Mouse (Mus musculus) midbrain, embryonic 16.5 days (tissue): ENCODE data around the gene Pld1. TPM values are rescaled to one million over a fixed set of nuclear protein-coding genes. Genes with fewer than 3 reads are reported as not detected.

Experiments used
- ATAC-seq: fragments of 200-750 bp; cut with Nextera tagmentation; 2 replicates; pipeline ENCODE4 v1.8.0; 2017; ENCODE audit warnings: moderate TSS enrichment
- H3K27ac ChIP-seq: fragments of 300-500 bp; sonication (generic); 2 replicates; pipeline ENCODE4 v1.5.1; 2014; ENCODE audit warnings: mild to moderate bottlenecking, low read length, mixed read lengths
- H3K27me3 ChIP-seq: fragments of 300-500 bp; sonication (generic); 2 replicates; pipeline ENCODE4 v1.6.1; 2014; ENCODE audit warnings: low read depth, low read length, mixed read lengths; ENCODE audit not compliant: control insufficient read depth, insufficient read depth
- H3K36me3 ChIP-seq: fragments of 300-500 bp; sonication (generic); 2 replicates; pipeline ENCODE4 v1.6.1; 2014; ENCODE audit warnings: mild to moderate bottlenecking, low read length, moderate library complexity, mixed read lengths; ENCODE audit not compliant: control insufficient read depth, insufficient read depth
- H3K4me1 ChIP-seq: fragments of 300-500 bp; sonication (generic); 2 replicates; pipeline ENCODE4 v1.6.1; 2014; ENCODE audit warnings: mild to moderate bottlenecking, low read length, mixed read lengths; ENCODE audit not compliant: control insufficient read depth, insufficient read depth
- H3K4me2 ChIP-seq: fragments of 300-500 bp; sonication (generic); 2 replicates; pipeline ENCODE4 v1.6.1; 2014; ENCODE audit warnings: mild to moderate bottlenecking, low read length, mixed read lengths
- H3K4me3 ChIP-seq: fragments of 300-500 bp; sonication (generic); 2 replicates; pipeline ENCODE4 v1.5.1; 2014; ENCODE audit warnings: low read depth, mild to moderate bottlenecking, low read length, moderate library complexity, mixed read lengths
- H3K9ac ChIP-seq: fragments of 300-500 bp; sonication (generic); 2 replicates; pipeline ENCODE4 v1.6.1; 2014; ENCODE audit warnings: low read depth, low read length, mixed read lengths
- H3K9me3 ChIP-seq: fragments of 300-500 bp; sonication (generic); replicated peaks from 2 replicates; pipeline ENCODE4 v1.6.1; 2014; ENCODE audit warnings: mild to moderate bottlenecking, low read length, mixed read lengths; ENCODE audit not compliant: control insufficient read depth, poor library complexity, severe bottlenecking
- WGBS: fragments of 180-500 bp; shearing (Covaris S2); extraction: QIAGEN DNeasy Blood & Tissue Kit; methylation state at CpG from one replicate; pipeline ENCODE4 v1.1.7; 2014; 5-methylcytosine and 5-hydroxymethylcytosine counted together
- polyA plus RNA-seq: library from polyadenylated mRNA; unstranded; fragments of >200 nt; fragmentation: Nextera tagmentation; extraction: Ambion mirVana; gene quantifications from 2 replicates; pipeline ENCODE4 v1.2.1, GENCODE M21; 2015

Gene Pld1
- polyA plus RNA-seq, 1 experiment from 2014 or later, result 4.0 TPM

DNA sequence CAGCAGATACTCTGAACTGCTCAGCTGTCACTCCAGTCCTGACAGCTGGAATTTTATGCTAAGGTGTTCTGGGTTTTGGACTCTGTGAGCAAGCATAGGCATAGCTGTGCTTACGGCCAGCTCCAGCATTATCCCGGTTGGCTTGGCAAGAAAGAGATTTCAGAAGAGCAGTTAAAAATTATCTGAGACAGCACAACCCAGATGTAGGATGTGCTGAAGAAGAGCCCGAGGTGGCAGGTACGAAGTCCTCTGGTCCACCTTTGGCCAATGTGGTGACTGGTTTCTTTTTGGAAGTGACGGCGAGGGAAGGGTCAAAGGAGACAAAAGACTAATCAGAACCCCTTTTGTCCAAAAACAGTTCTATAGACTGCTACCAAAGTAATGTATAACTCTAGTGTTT, 20.7 kb downstream of the Pld1 start:
- H3K4me3 ChIP-seq, result no peak overlapping the region
- no peak overlapping the region for H3K4me2 ChIP-seq
- no peaks in the 10 kb centered on the region for H3K27me3 ChIP-seq
- no peak overlapping the region for H3K27ac ChIP-seq
- no peak overlapping the region for H3K9ac ChIP-seq
- no peak for ATAC-seq
- H3K4me1 ChIP-seq, result no peaks in the 10 kb centered on the region
- no peaks in the 10 kb centered on the region for H3K9me3 ChIP-seq
- 91% methylated on average over 6 of the region's 6 CpGs for WGBS
- no peaks in the 10 kb centered on the region for H3K36me3 ChIP-seq

DNA sequence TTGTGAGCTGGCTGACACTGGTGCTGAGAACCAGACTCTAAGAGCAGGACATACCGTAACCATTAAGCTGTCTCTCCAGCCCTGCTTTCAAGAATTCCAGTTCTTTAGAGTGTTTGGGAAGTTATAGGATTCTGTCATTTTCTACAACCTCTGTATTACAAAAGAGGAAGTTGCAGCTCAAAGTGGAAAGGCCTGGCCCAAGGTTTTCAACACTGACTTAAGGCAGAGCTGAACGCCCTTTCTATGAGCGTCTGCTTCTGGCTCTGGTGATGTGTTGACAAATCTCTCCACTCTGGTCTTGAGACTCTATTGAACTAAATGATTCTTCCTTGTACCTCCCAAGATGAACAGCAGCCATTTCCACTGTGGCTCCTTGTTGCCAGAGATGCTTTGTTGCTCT, 22.7 kb downstream of the Pld1 start:
- H3K4me1 ChIP-seq, result no peaks in the 10 kb centered on the region
- H3K9ac ChIP-seq, result no peak overlapping the region
- no peak overlapping the region for H3K4me3 ChIP-seq
- ATAC-seq, result no peak
- no peak overlapping the region for H3K27ac ChIP-seq
- H3K9me3 ChIP-seq, result no peaks in the 10 kb centered on the region
- WGBS, result 93% methylated on average over 3 of the region's 3 CpGs
- H3K27me3 ChIP-seq, result no peaks in the 10 kb centered on the region
- no peak overlapping the region for H3K4me2 ChIP-seq
- no peaks in the 10 kb centered on the region for H3K36me3 ChIP-seq

DNA sequence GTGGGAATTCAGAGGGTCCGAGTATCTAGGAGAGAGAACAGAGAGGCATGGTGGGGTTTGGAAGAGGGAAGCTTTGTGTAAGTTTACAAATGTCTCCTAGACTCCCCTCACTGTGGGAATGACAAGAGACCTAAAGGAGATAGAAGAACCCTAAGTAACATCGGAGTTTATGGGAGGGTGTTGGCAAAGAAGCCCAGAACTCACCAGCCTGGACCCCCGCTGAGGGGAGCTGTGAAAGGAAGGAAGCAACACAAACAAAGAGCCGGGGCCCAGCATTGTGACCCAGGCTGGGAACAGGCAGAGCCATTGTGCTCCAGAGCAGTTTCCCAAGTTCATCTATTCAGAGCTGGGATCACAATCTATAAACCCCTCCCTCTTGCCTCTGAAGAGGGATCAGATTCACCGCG, 25.3 kb downstream of the Pld1 start:
- Histone ChIP-seq H3K36me3 (no peaks in the 10 kb centered on the region), H3K4me1 (no peaks in the 10 kb centered on the region), H3K4me2 (no peak overlapping the region), H3K27ac (no peak overlapping the region), H3K27me3 (no peaks in the 10 kb centered on the region), H3K4me3 (no peak overlapping the region), H3K9me3 (no peaks in the 10 kb centered on the region), H3K9ac (no peak overlapping the region)
- peak; percentile 48; the same call in 1 of the 2 replicates for ATAC-seq
- WGBS, result 11% methylated on average over 6 of the region's 6 CpGs

DNA sequence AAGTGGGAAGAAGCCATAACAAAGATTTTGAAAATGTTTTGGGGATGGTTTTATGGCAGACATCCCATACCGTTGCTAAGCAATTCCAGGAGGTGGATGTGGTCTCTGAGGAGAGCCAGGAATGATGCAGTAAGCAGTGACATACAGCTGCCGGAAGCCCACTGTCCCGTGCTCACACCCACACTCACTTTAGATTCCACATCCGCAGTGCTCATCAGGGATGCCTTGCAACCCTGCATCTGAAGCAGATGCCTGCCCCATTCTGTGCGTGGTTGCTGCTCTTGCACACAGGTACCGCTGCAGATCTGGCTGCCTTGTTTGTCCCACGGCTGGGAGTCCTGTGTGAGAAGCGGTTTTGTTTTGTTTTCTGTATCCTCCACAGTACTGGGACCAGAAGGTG, 30.2 kb downstream of the Pld1 start:
- H3K36me3 ChIP-seq, result no peaks in the 10 kb centered on the region
- 88% methylated on average over 8 of the region's 8 CpGs for WGBS

DNA sequence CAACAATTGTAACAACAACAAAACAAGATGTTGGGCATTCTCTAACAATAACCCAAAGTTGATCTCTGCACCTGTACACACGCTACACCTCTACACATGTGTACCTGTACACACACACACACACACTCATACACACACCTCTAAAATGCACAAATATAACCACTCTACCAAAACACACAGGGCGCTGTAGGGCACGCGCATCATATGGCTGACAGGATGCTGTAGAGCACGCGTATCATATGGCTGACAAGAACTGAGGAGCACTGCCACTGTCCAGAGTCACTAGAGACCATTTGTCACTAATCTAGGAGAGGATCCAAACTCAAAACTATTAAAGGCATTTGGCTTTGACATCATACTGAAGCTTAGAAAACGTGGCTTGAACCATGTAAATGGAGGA, 35.4 kb downstream of the Pld1 start:
- Histone ChIP-seq H3K4me2 (no peak overlapping the region), H3K27ac (no peak overlapping the region), H3K9ac (no peak overlapping the region), H3K36me3 (no peaks in the 10 kb centered on the region), H3K27me3 (no peaks in the 10 kb centered on the region), H3K4me1 (no peaks in the 10 kb centered on the region), H3K9me3 (no peaks in the 10 kb centered on the region), H3K4me3 (no peak overlapping the region)
- ATAC-seq, result no peak
- WGBS, result 90% methylated on average over 7 of the region's 7 CpGs

More for the DNA sequence above, 30.2 kb downstream of the Pld1 start:
- no peak overlapping the region for H3K9ac ChIP-seq
- no peak for ATAC-seq
- no peak overlapping the region for H3K4me3 ChIP-seq
- H3K27me3 ChIP-seq, result no peaks in the 10 kb centered on the region
- H3K9me3 ChIP-seq, result no peaks in the 10 kb centered on the region
- H3K27ac ChIP-seq, result no peak overlapping the region
- no peaks in the 10 kb centered on the region for H3K4me1 ChIP-seq
- no peak overlapping the region for H3K4me2 ChIP-seq

DNA sequence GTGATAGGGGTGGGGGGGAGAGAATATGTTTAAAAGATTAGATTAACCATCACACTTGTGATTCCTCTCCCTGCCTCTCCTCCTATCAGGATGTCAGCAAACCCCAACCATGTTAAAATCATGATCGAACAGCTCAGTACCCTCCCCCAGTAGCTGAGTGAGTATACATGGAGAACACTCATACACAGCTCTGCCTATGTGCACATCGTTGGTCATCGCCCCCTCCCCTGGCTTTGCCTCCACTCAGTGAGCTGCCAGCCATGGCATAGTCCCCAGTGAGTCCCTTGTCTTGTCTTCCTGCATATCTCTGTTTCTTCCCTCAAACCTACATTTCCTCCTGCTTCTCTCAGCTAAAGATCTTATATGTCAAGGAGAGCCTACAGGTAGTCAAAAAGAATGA, 36.5 kb downstream of the Pld1 start:
- WGBS, result 91% methylated on average over 3 of the region's 3 CpGs
- Histone ChIP-seq H3K27me3 (no peaks in the 10 kb centered on the region), H3K4me3 (no peak overlapping the region), H3K27ac (no peak overlapping the region), H3K36me3 (no peaks in the 10 kb centered on the region), H3K4me1 (no peaks in the 10 kb centered on the region), H3K4me2 (no peak overlapping the region), H3K9me3 (no peaks in the 10 kb centered on the region), H3K9ac (no peak overlapping the region)
- ATAC-seq, result no peak

DNA sequence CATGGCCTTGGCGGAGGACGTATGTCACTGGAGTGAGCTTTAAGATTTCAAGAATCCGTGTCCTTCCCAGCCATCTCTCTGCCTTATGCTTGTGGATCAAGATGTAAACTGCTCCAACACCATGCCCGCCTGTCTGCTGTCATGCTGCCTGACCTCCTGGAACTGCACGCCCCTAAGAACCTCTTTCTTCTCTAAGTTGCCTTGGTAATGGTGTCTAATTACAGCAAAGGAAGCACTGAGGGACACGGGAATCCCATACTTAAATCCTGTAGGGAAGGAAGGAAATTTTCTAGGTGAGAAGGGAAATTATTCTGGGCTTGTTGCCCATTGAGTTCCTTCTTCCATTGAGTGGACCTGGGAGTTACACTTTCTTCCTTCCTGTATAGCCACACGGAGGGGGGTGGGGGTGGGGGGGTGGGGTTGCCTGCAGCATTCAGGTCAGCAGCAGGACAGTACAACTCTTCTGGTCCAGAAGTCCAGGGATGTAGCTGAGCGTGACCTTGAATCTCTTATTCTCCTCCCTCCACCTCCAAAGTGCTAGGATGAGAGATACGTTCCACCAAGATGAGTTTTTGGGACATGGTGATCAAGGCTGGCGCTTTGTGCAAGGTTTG, 38.5 kb downstream of the Pld1 start:
- Histone ChIP-seq H3K36me3 (no peaks in the 10 kb centered on the region), H3K4me2 (no peak overlapping the region), H3K4me1 (no peaks in the 10 kb centered on the region), H3K4me3 (no peak overlapping the region), H3K9ac (no peak overlapping the region), H3K9me3 (no peaks in the 10 kb centered on the region), H3K27ac (no peak overlapping the region), H3K27me3 (no peaks in the 10 kb centered on the region)
- 83% methylated on average over 10 of the region's 10 CpGs for WGBS
- no peak for ATAC-seq

DNA sequence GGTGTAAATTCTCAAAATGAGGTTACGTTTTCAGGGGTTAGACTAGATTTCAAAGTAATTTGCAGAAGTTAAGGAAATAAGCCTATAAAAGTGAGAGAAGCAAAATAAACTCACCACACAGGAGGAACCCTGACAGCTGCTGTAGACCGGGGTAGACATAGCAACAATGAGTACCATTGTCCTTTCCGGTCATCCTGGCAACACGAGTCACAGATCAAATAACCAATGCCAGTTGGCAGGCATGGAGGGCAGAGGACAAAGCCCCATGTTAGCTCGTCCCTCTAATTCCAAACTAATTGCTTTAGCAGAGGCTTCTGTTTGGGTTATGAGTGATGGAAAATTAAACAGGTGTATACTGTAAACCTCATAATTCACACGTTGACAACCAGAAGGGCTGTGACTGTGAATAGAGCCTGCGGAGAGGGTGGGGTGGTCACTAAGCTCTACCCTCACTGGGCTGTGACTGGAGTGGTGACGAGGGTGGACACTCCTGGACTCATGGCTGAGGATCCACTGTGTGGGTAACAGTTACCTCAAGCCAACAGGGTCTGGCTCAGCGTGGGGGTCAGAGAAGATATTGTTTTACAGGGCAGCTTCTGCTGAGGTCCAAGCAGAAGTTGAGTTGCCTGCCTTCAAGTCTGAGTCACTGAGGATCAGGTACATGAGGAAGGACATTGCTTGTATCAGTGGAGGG, 39.7 kb downstream of the Pld1 start:
- Histone ChIP-seq H3K36me3 (no peaks in the 10 kb centered on the region), H3K4me2 (no peak overlapping the region), H3K27me3 (no peaks in the 10 kb centered on the region), H3K4me3 (no peak overlapping the region), H3K9ac (no peak overlapping the region), H3K4me1 (no peaks in the 10 kb centered on the region), H3K9me3 (no peaks in the 10 kb centered on the region), H3K27ac (no peak overlapping the region)
- WGBS, result 52% methylated on average over 9 of the region's 9 CpGs
- ATAC-seq, result no peak

DNA sequence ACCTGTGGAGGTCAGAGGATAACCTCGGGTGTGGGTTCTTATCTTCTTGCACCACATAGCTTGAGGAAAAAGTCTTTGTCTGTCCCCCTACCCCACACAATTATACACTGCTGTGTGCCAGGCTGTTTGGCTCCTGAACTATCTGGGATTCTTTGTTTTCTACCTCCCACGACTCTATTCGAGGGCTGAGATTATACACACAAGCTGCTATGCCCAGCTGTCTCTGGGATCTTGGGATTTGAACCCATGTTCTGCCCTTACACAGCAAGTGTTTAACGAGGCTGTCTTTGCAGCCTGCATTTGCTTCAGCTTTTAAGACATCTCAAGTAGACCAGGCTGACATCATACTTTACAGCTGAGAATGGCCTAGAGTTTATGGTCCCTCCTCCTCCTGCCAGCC, 43.1 kb downstream of the Pld1 start:
- Histone ChIP-seq H3K9ac (no peak overlapping the region), H3K27me3 (no peaks in the 10 kb centered on the region), H3K4me3 (no peak overlapping the region), H3K4me2 (no peak overlapping the region), H3K4me1 (peaks cover 8% of the 10 kb centered on the region), H3K27ac (no peak overlapping the region), H3K36me3 (no peaks in the 10 kb centered on the region), H3K9me3 (no peaks in the 10 kb centered on the region)
- no peak for ATAC-seq
- 42% methylated on average over 4 of the region's 4 CpGs for WGBS
